Mouse (Mus musculus): ENCODE results near the gene Pacs1.

- TF ChIP-seq CTCF (IDR thresholded peaks at IDR 0.05; ENCODE audit: insufficient read depth, low read depth, low read length) = no peak
- TF ChIP-seq POLR2A (IDR thresholded peaks at IDR 0.05; ENCODE audit: insufficient read depth, low read depth, low read length) = no peak
Observed at GRCm38 (mm10) chr19:5152261-5152660, 120.7 kb downstream of the Pacs1 start.
